Mouse (Mus musculus) thymus, postnatal 36 days (tissue): Measurements from ENCODE around the gene Nav1.
A peak's percentile ranks its signal among the peaks of the same experiment; 100 is the strongest.

Experiments used
- DNase-seq, 2 experiments: peaks; one replicate each; pipeline ENCODE4 v3.0.0; 2022; ENCODE audit warnings: mixed read lengths in 2 of 2

Gene Nav1

GRCm38 (mm10) chr1:135615715-135616641, 8.9 kb upstream of the Nav1 start:
- DNase-seq = peak; percentile 18 to 23

- no peak for DNase-seq
These were observed 2.5 kb upstream of the Nav1 start for GRCm38 (mm10) chr1:135609621-135610020.

GRCm38 (mm10) chr1:135606355-135607015, 610 bp downstream of the Nav1 start:
- no peak for DNase-seq

DNA sequence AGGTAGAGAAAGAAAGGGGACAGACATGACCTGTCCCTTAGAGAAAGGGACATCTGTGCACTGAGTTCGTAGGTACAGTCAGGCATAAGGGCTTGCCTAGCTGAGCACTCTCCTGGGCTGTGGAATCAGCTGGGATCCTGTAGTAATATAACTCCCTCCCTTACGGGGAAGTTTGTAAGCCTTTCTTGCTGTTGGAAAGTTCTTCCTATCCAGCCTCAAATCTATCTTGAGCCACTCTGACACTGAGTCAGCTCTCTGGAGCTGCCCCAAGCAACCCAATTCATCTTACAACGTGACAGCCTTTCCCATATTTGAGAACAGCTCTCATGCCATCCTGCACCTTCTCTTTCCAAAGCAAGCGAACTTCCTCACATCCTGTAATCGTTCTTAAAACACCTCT, 1.6 kb downstream of the Nav1 start:
- no peak for DNase-seq

DNA sequence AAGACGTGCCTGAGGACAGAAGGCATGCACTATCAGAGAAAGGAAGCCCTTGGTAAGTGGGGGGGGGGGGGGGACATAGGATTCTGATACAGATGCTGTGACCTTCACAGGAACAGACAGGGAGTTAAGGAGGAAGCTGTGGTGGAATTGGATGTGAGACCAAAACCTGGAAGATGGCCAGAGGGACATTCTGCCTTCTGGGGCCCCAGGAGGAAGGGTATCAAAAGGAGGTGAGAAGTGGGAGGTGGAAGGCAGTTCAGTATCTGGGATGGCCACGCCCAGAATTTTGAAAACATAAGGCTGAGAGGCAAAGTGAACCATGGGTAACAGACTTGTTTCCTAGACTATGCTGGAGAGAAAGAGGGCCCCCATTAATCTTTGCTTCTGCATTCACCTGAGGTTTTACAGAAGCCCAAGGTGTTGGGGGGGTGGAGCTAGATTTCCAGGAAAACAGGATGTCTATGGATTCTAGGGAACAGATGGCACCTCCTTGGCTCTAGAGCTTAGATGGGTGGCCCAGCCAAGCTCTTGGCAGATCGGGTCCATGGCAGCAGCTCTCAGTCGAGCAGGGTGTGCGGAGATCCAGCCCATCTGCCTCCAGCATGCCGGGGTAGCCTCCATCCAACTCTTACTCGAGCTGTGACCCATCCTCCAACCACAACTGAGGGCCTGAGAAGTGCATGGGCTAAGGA, 2.6 kb downstream of the Nav1 start:
- no peak for DNase-seq

DNA sequence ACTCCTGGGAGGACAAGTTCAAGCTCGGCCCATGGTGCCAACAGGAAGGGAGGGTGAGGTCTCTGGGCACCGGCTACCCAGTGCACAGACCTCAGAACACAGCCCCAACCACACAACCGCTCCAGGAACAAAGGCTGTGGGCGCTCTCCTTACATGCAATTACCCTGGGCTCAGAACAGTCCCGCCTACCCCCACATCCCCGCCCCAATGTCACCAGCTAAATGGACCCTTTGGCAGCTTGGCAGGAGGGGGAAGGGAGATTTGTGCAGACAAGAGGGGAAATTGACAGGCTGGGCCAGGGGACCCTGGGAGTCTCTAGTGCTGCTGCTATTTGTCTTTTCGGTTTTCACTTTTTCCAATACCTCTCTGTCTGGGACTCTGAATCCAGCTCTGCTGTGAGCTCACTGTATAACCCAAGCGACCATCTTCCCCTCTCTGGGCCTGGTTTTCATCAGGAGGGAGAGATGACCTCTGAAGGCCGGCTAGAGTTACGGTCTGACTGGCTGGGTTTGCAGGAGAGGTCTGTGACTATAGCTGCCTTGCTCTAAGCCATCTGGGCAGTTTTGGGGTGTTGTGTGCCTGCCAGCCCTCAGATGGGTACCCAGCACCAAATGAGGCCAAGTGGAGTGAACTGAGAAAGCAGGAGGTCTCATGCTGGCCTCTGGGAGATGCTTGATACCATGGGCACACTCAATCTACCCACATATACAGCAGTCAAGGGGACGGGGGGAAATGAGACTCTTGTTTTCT, 3.8 kb downstream of the Nav1 start:
- DNase-seq = no peak

DNA sequence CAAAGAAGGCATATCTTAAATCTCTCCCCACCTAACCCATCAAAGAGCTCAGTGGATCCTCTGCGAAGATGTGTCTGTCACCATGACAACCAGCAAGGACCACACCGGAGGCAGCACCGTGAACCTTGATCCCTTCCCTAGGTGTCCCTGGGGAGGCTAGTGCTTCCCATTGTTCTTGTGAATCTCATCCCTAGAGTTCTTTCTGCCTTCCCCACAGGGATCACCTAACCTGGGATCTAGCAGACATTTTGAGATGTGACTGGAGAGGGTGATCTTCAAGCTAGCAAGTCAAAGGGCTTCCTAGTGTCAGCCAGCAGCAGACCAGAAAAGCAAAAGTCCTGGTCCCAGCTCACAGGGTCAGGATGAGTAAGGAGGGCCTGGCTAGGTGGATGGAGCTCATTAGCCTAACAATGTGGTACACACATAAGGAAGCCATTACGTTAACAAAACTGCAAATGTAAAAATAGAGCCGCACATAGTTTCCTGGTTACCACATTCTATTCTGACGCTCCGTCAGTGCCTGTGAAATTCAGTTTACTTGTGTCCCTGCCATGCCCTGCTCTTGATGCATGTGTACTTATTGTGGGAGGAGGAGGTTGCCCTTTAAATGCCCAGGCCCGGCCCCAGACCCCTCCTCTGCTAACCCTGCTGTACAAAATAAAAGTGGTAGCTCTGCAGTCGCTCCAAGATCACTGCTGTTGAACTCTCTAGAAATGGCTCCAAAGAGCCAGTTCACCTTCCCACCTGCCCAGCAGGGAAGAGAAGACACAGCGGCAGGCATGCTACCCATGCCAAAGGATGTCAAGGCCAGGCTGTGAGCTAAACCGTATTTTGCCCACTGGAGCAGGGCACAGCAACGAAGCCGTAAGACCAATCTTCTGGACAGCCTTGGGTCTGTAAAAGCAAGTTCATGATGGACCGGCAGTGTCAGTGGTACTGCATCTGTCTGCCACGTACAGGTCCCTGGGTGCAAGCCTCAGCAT, 6.8 kb downstream of the Nav1 start:
- DNase-seq = no peak

DNA sequence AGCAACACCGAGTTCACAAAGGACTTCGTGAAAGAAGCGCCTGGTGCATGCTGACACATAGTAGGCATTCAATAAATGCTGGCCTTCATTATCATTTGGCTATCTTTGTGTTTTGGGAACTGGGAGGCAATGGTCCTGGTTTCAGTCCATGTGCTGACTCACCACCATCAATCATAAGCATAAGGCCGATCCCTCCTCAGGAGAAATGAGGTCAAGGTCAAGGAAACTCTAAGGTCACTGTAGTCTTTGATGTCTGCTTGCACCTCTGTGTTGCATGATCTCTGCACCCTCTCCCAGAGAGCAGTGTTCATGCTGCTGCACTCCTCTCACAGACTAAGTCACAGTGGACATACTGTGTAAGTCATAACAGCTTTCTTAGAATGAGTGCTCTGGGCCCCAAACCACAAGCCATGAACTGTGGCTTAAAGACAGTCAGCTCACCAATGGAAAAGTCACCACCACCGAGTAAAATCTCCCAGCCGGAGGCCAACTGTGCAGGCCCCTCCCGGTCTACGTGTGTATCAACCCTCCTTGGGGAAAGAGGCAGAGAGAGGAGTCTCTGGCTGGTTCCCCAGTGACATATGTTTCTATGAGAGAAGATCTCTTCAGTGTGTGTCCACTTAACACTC, 8.7 kb downstream of the Nav1 start:
- DNase-seq = no peak

- DNase-seq = no peak
These were observed 12.7 kb downstream of the Nav1 start for GRCm38 (mm10) chr1:135594279-135594903.

GRCm38 (mm10) chr1:135593560-135594278, 13.4 kb downstream of the Nav1 start:
- no peak for DNase-seq

DNA sequence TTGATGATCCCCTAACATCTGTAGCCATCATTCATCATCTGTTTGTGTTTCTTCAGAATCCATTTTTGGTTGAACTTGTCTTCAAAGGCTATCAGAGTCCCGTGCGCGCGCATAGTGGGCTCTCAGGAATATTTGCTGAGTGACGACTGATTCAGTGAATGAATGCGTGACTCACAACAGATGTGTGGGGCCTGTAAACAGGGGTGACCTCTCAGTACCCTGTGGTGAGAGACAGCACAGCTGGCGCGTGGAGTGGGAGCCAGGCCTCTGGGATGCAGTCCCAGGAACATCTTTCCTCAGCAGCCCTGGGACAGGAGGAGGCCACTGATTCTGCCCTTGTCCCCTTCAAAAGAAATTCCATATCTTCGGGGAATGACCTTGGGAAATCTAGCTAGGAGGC, 16.3 kb downstream of the Nav1 start:
- no peak for DNase-seq

- no peak for DNase-seq
These were observed 18.1 kb downstream of the Nav1 start for GRCm38 (mm10) chr1:135588973-135589372.

- DNase-seq = no peak
These were observed 20.2 kb downstream of the Nav1 start for GRCm38 (mm10) chr1:135586903-135587302.

- DNase-seq = peak; percentile 14 to 40
These were observed 21.5 kb downstream of the Nav1 start for GRCm38 (mm10) chr1:135585573-135585972.

DNA sequence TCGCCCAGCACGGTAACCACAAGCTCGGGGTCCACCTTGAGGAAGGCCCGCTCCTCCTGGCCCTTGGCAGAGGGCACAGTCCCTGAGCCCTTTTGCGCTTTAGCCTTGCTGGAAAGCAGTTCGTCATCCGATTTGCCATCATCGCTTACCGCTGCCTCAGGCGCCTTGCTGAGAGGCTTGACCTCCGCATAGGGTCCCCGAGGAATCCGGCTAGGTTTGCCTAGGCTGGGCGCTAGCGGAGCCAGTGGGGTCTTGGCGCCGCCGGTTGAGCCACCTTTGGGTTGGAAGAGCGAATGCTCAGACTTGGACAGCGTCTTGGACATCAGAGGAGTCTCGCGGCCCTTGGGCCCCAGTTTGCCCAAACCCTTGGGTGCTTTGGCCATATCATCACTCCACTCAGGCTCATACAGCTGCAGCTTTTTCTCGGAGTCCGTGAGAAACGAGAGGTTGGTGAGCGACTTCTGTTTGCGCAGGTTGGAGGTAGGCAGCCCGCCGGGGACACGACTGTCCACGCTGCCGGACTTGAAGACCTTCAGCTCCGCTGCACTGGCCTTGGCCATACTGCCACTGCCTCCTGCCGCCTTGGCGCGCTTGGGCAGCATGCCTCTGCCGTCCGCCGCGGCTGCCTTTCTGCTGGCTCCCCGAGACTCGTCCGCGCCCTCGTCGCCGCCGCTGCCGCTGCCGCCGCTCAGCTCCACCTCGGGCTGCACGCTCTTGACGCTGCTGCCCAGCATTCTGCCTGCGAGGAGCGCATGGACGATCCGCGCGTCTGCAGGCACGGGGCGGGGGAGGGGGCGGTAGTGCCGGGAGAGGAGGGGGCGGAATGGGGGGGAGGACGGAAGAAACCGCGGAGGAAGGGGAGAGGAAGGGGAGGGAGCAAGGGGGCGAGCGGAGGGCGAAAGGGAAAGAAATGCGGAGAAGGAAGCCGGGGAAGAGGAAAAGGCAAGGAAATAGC, 22.2 kb downstream of the Nav1 start:
- DNase-seq = peak; percentile 11 to 28

DNA sequence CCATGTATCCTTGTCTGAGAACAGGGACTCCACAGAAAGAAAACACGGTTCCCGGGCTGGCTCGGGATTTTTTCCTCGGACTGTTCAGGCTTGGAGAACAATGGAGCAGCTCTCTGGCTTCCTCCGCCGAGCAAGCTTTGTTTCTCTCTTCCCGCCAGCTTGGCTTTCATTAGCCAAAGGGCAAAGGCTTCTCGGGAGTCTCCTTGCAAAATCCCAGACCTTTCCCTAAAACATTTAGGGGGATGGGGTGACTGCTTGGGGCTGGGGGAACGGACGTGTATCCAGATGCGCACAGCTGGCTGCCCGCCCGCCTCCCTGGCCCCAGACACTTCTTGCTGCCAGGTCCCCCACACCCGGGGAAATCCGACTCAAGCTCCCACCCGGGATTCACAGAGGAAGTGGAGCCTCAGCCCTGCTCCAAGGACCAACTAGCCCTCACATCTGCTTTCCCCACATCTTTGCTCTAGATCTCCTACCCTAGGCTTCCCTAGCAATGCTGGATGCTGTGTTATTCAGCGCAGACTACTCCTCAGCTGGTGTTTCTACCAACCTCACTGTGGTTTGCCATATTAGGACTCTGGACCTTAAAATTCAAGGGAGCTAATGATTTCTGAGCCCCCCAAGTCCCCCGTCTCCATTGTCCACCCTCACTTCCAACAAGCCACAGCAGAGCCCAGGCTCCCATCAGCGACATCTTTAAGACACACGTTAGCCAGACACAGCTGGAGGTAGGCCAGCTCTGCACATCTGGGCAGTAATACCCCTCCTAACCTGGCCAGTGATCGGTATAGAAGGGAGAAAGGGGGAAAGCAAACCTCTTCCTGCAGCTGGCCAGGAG, 23.2 kb downstream of the Nav1 start:
- no peak for DNase-seq

DNA sequence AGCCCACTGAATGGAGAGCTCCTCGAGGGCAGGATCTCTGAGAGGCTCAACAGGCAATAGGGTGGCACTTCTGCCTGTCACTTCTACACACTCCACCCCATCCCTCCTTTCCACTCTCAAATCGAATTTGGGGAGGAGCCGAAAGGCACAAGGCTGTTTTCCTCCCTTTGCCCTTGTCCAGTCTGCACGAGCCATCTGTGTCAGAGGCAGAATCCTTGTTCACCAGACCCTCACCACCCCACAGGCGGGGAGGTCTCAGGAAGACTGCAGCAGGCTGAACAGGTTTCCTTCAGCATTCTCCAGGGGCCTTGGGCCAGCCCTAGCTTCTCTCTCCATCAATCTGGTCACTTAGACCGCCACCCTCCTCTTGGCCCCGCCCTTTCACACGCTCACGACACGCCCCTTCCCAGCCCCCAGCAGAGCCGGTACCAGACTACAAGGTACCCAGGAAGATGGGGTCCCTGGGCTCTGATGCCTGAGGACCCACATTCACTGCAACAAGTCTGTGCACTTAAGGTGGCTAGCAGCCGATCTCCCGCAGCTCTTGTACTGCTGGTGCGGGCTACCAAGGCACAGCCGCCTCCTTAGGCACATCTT, 23.9 kb downstream of the Nav1 start:
- DNase-seq = peak in 1 of 2 experiments; percentile 9
